Mouse (Mus musculus): ENCODE results near the gene Fstl3. TPM values are rescaled to one million over a fixed set of nuclear protein-coding genes. Genes with fewer than 3 reads are reported as not detected.

Fstl3 gene
- polyA plus RNA-seq, 1 experiment from 2014 or later: 21.7 TPM

- H3K36me3 ChIP-seq (ENCODE audit: control insufficient read depth, insufficient read depth, low read length): no peaks in the 10 kb centered on the region; the same call in 1 of the 2 replicates
- peak; percentile 89 for ATAC-seq (ENCODE audit: low read depth)
- H3K4me2 ChIP-seq (ENCODE audit: low read depth, low read length): peak overlapping the region; percentile 92
- peaks cover under 1% of the 10 kb centered on the region for H3K9me3 ChIP-seq (ENCODE audit: control insufficient read depth, low read length)
- 1% methylated on average over 54 of the region's 55 CpGs for WGBS
- peak overlapping the region; percentile 69 for H3K27ac ChIP-seq (ENCODE audit: low read length)
- peak overlapping the region; percentile 56 for H3K4me3 ChIP-seq (ENCODE audit: low read length)
- H3K9ac ChIP-seq (ENCODE audit: low read length): peak overlapping the region; percentile 55
- no peaks in the 10 kb centered on the region; the same call in 1 of the 2 replicates for H3K27me3 ChIP-seq (ENCODE audit: control insufficient read depth, insufficient read depth, low read depth, low read length)
- peaks cover 33% of the 10 kb centered on the region for H3K4me1 ChIP-seq (replicated peaks; ENCODE audit: control insufficient read depth, insufficient read depth, low read length)
Measured at GRCm38 (mm10) chr10:79779784-79780663, 3.0 kb downstream of the Fstl3 start.

- Histone ChIP-seq H3K27me3 (ENCODE audit: control insufficient read depth, insufficient read depth, low read depth, low read length) (no peaks in the 10 kb centered on the region; the same call in 1 of the 2 replicates), H3K9ac (ENCODE audit: low read length) (peak overlapping the region; percentile 42), H3K27ac (ENCODE audit: low read length) (peak overlapping the region; percentile 69), H3K4me1 (replicated peaks; ENCODE audit: control insufficient read depth, insufficient read depth, low read length) (peaks cover 33% of the 10 kb centered on the region), H3K9me3 (ENCODE audit: control insufficient read depth, low read length) (no peaks in the 10 kb centered on the region), H3K4me3 (ENCODE audit: low read length) (peak overlapping the region; percentile 56), H3K4me2 (ENCODE audit: low read depth, low read length) (peak overlapping the region; percentile 92), H3K36me3 (ENCODE audit: control insufficient read depth, insufficient read depth, low read length) (no peaks in the 10 kb centered on the region)
- 2% methylated on average over 11 of the region's 13 CpGs for WGBS
- ATAC-seq (ENCODE audit: low read depth): no peak
Measured at GRCm38 (mm10) chr10:79780664-79781015, 3.6 kb downstream of the Fstl3 start.

GRCm38 (mm10) chr10:79781139-79781538 is 4.1 kb downstream of the Fstl3 start:
- WGBS: 29% methylated on average over 21 of the region's 21 CpGs
- no peaks in the 10 kb centered on the region for H3K9me3 ChIP-seq (ENCODE audit: control insufficient read depth, low read length)
- H3K4me1 ChIP-seq (replicated peaks; ENCODE audit: control insufficient read depth, insufficient read depth, low read length): peaks cover 33% of the 10 kb centered on the region
- peak overlapping the region; percentile 69; the same call in 1 of the 2 replicates for H3K27ac ChIP-seq (ENCODE audit: low read length)
- no peak for ATAC-seq (ENCODE audit: low read depth)
- no peak overlapping the region; the same call in 1 of the 2 replicates for H3K9ac ChIP-seq (ENCODE audit: low read length)
- H3K4me2 ChIP-seq (ENCODE audit: low read depth, low read length): peak overlapping the region; percentile 92
- H3K27me3 ChIP-seq (ENCODE audit: control insufficient read depth, insufficient read depth, low read depth, low read length): no peaks in the 10 kb centered on the region; the same call in 1 of the 2 replicates
- H3K4me3 ChIP-seq (ENCODE audit: low read length): peak overlapping the region; percentile 56
- H3K36me3 ChIP-seq (ENCODE audit: control insufficient read depth, insufficient read depth, low read length): no peaks in the 10 kb centered on the region

GRCm38 (mm10) chr10:79781956-79782355 is 4.9 kb downstream of the Fstl3 start:
- Histone ChIP-seq H3K4me1 (replicated peaks; ENCODE audit: control insufficient read depth, insufficient read depth, low read length) (peaks cover 33% of the 10 kb centered on the region), H3K9me3 (ENCODE audit: control insufficient read depth, low read length) (no peaks in the 10 kb centered on the region), H3K36me3 (ENCODE audit: control insufficient read depth, insufficient read depth, low read length) (no peaks in the 10 kb centered on the region), H3K27ac (ENCODE audit: low read length) (no peak overlapping the region), H3K4me2 (ENCODE audit: low read depth, low read length) (no peak overlapping the region), H3K9ac (ENCODE audit: low read length) (no peak overlapping the region), H3K27me3 (ENCODE audit: control insufficient read depth, insufficient read depth, low read depth, low read length) (no peaks in the 10 kb centered on the region; the same call in 1 of the 2 replicates), H3K4me3 (ENCODE audit: low read length) (no peak overlapping the region)
- no peak for ATAC-seq (ENCODE audit: low read depth)
- 65% methylated on average over 5 of the region's 5 CpGs for WGBS

- H3K9me3 ChIP-seq (ENCODE audit: control insufficient read depth, low read length): no peaks in the 10 kb centered on the region
- no peak overlapping the region for H3K27ac ChIP-seq (ENCODE audit: low read length)
- no peak overlapping the region for H3K4me3 ChIP-seq (ENCODE audit: low read length)
- no peaks in the 10 kb centered on the region for H3K36me3 ChIP-seq (ENCODE audit: control insufficient read depth, insufficient read depth, low read length)
- peaks cover 25% of the 10 kb centered on the region for H3K4me1 ChIP-seq (replicated peaks; ENCODE audit: control insufficient read depth, insufficient read depth, low read length)
- H3K9ac ChIP-seq (ENCODE audit: low read length): no peak overlapping the region
- no peak for ATAC-seq (ENCODE audit: low read depth)
- no peaks in the 10 kb centered on the region; the same call in 1 of the 2 replicates for H3K27me3 ChIP-seq (ENCODE audit: control insufficient read depth, insufficient read depth, low read depth, low read length)
- WGBS: 60% methylated on average over 7 of the region's 7 CpGs
- H3K4me2 ChIP-seq (ENCODE audit: low read depth, low read length): no peak overlapping the region
Measured at GRCm38 (mm10) chr10:79783050-79783449, 6.0 kb downstream of the Fstl3 start.

GRCm38 (mm10) chr10:79783920-79784800 is 7.1 kb downstream of the Fstl3 start:
- H3K27me3 ChIP-seq (ENCODE audit: control insufficient read depth, insufficient read depth, low read depth, low read length): no peaks in the 10 kb centered on the region; the same call in 1 of the 2 replicates
- 38% methylated on average over 27 of the region's 27 CpGs for WGBS
- H3K4me3 ChIP-seq (ENCODE audit: low read length): no peak overlapping the region
- no peaks in the 10 kb centered on the region for H3K36me3 ChIP-seq (ENCODE audit: control insufficient read depth, insufficient read depth, low read length)
- no peak overlapping the region for H3K9ac ChIP-seq (ENCODE audit: low read length)
- no peak overlapping the region for H3K27ac ChIP-seq (ENCODE audit: low read length)
- no peaks in the 10 kb centered on the region for H3K9me3 ChIP-seq (ENCODE audit: control insufficient read depth, low read length)
- no peak overlapping the region for H3K4me2 ChIP-seq (ENCODE audit: low read depth, low read length)
- no peak for ATAC-seq (ENCODE audit: low read depth)
- peaks cover 14% of the 10 kb centered on the region for H3K4me1 ChIP-seq (replicated peaks; ENCODE audit: control insufficient read depth, insufficient read depth, low read length)

- Histone ChIP-seq H3K27me3 (ENCODE audit: control insufficient read depth, insufficient read depth, low read depth, low read length) (no peaks in the 10 kb centered on the region), H3K9me3 (ENCODE audit: control insufficient read depth, low read length) (no peaks in the 10 kb centered on the region), H3K4me2 (ENCODE audit: low read depth, low read length) (no peak overlapping the region), H3K36me3 (ENCODE audit: control insufficient read depth, insufficient read depth, low read length) (no peaks in the 10 kb centered on the region), H3K4me1 (replicated peaks; ENCODE audit: control insufficient read depth, insufficient read depth, low read length) (no peaks in the 10 kb centered on the region; the same call in 1 of the 2 replicates), H3K4me3 (ENCODE audit: low read length) (no peak overlapping the region), H3K27ac (ENCODE audit: low read length) (no peak overlapping the region), H3K9ac (ENCODE audit: low read length) (no peak overlapping the region)
- WGBS: 33% methylated on average over 7 of the region's 7 CpGs
- ATAC-seq (ENCODE audit: low read depth): no peak
Measured at GRCm38 (mm10) chr10:79788386-79789158, 11.5 kb downstream of the Fstl3 start.

- 43% methylated on average over 2 of the region's 2 CpGs for WGBS
- no peak overlapping the region for H3K9ac ChIP-seq (ENCODE audit: low read length)
- no peak for ATAC-seq (ENCODE audit: low read depth)
- H3K27me3 ChIP-seq (ENCODE audit: control insufficient read depth, insufficient read depth, low read depth, low read length): no peaks in the 10 kb centered on the region
- no peak overlapping the region for H3K27ac ChIP-seq (ENCODE audit: low read length)
- no peak overlapping the region for H3K4me2 ChIP-seq (ENCODE audit: low read depth, low read length)
- H3K9me3 ChIP-seq (ENCODE audit: control insufficient read depth, low read length): no peaks in the 10 kb centered on the region
- H3K4me3 ChIP-seq (ENCODE audit: low read length): no peak overlapping the region
- H3K4me1 ChIP-seq (replicated peaks; ENCODE audit: control insufficient read depth, insufficient read depth, low read length): peaks cover 7% of the 10 kb centered on the region
- H3K36me3 ChIP-seq (ENCODE audit: control insufficient read depth, insufficient read depth, low read length): no peaks in the 10 kb centered on the region
Measured at GRCm38 (mm10) chr10:79789581-79789980, 12.5 kb downstream of the Fstl3 start.
